In the genomic region with DNA sequence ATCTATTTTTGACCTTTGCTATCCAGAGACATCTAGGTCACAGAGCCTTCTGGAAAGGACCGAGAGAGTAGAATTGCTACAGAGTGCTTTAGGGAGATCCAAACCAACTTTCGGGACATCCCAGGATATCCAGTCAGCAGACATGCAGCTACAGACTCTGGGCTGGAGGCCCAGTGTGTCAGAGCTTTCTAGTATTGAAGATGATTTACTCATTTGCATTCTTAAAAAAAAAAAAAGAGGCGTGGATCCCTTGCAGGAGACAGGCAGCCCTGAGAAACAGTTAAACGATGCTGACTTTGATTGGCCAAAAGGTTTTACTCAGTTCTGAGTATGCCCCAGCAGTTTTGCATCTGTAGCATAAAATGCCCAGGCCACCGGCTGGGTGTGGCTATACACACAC, we compare ENCODE assay signal across 14 mouse cellular contexts. TPM values are rescaled to one million over a fixed set of nuclear protein-coding genes. Genes with fewer than 3 reads are reported as not detected.
DNase-seq lines count a peak whose midpoint lies in the region; ATAC-seq and TF ChIP-seq lines count a peak whose summit lies in the region.
"Had no signal": no experiment of that assay in that cellular context is flagged by ENCODE, and none has a peak within 500 bp of the region (broad histone marks: within the 10 kb centered on the region; RNA-seq: fewer than 3 reads in every experiment).

No protein-coding gene starts in this region.

- H3K9me3 ChIP-seq in kidney, embryonic 15.5 days (replicated peaks) = no peaks in the 10 kb centered on the region
- H3K9me3 ChIP-seq in intestine, postnatal 0 days (ENCODE audit: control insufficient read depth) = no peaks in the 10 kb centered on the region
- H3K9me3 ChIP-seq: limb, embryonic 12.5 days had no signal

- H3K4me2 ChIP-seq in kidney, embryonic 15.5 days = 0 out of 2 replicates have a peak overlapping the region, but pooled peaks have one; percentile 15
- no peak overlapping the region for H3K4me2 ChIP-seq in intestine, postnatal 0 days (replicated peaks; ENCODE audit: low read depth)
- H3K4me2 ChIP-seq: limb, embryonic 12.5 days had no signal

- no peak for ATAC-seq in kidney, embryonic 15.5 days (replicated peaks; ENCODE audit: low FRiP score)
- no peak for ATAC-seq in intestine, postnatal 0 days

- H3K4me1 ChIP-seq in kidney, embryonic 15.5 days = peaks cover 36% of the 10 kb centered on the region
- H3K4me1 ChIP-seq in intestine, postnatal 0 days (replicated peaks; ENCODE audit: control insufficient read depth, insufficient read depth, low read length) = 0 out of 2 replicates have a peak, but pooled peaks cover 4% of the 10 kb centered on the region

- no peak overlapping the region for H3K9ac ChIP-seq in kidney, embryonic 15.5 days
- H3K9ac ChIP-seq in intestine, postnatal 0 days (ENCODE audit: low read depth, low read length) = no peak overlapping the region
- H3K9ac ChIP-seq: limb, embryonic 12.5 days had no signal

- peak; percentile 45 to 53 for DNase-seq in adrenal gland, postnatal 36 days
- DNase-seq in adrenal gland, adult 8-10 months = no peak
- DNase-seq in kidney, adult 8-10 months = no peak
- peak; percentile 51 for DNase-seq in NIH3T3 (ENCODE audit: low read depth)
- DNase-seq in spleen, adult 12 weeks (ENCODE audit: low spot score) = no peak
- no peak for DNase-seq in thymus, adult 18-20 months
- DNase-seq: B cell, adult 2 months; cerebellum, adult 9-10 months; layer of hippocampus, postnatal 36 days; lung, adult 18-20 months had no signal

- H3K4me3 ChIP-seq in kidney, embryonic 15.5 days (replicated peaks) = no peak overlapping the region
- no peak overlapping the region for H3K4me3 ChIP-seq in intestine, postnatal 0 days (ENCODE audit: low read depth, low read length)
- H3K4me3 ChIP-seq: limb, embryonic 12.5 days had no signal

- peak overlapping the region; percentile 46 for H3K27ac ChIP-seq in kidney, embryonic 15.5 days
- 0 out of 2 replicates have a peak overlapping the region, but pooled peaks have one; percentile 7 for H3K27ac ChIP-seq in intestine, postnatal 0 days (ENCODE audit: low read depth, low read length)
- H3K27ac ChIP-seq: hindbrain, postnatal 0 days; limb, embryonic 12.5 days had no signal

- WGBS in kidney, embryonic 15.5 days = 55% methylated on average over 5 of the region's 5 CpGs
- WGBS in intestine, postnatal 0 days = 61% methylated on average over 5 of the region's 5 CpGs

- peaks cover 15% of the 10 kb centered on the region for H3K36me3 ChIP-seq in kidney, embryonic 15.5 days
- peaks cover 8% of the 10 kb centered on the region; the same call in 1 of the 2 replicates for H3K36me3 ChIP-seq in intestine, postnatal 0 days (ENCODE audit: control insufficient read depth, insufficient read depth)
- H3K36me3 ChIP-seq: limb, embryonic 12.5 days had no signal

- H3K27me3 ChIP-seq in kidney, embryonic 15.5 days = no peaks in the 10 kb centered on the region
- no peaks in the 10 kb centered on the region for H3K27me3 ChIP-seq in intestine, postnatal 0 days (replicated peaks; ENCODE audit: control insufficient read depth, insufficient read depth, low read length)
- H3K27me3 ChIP-seq: limb, embryonic 12.5 days had no signal

- no peak for TF ChIP-seq CTCF in intestine, postnatal 0 days (IDR thresholded peaks at IDR 0.05; ENCODE audit: low read depth)

RNA-seq across cellular contexts. Expression of a gene that starts 59.9 kb away (rescaled TPM):
- 100 to 1,000 TPM; 152 to 167 TPM for total RNA-seq in adrenal gland, postnatal 36 days (2021)
- 100 to 1,000 TPM; 152 to 256 (median 184) TPM for total RNA-seq in adrenal gland, adult 8-10 months (2022)
- 55.1 and 64.4 TPM in 2 replicates for polyA plus RNA-seq in kidney, embryonic 15.5 days (2015; fragmentation: Nextera tagmentation; extraction: Ambion mirVana)
- 10.2 and 11.1 TPM in 2 replicates for polyA plus RNA-seq in intestine, postnatal 0 days (2015; fragmentation: Nextera tagmentation; extraction: Ambion mirVana)

Comparison
In these comparisons a context has a peak if more than half of its experiments do, and no peak if none do; other contexts are left out.
1. DNase-seq: peak in adrenal gland, postnatal 36 days (2 of 2) and NIH3T3 (single experiment); none in adrenal gland, adult 8-10 months (single experiment), kidney, adult 8-10 months (0 of 2), spleen, adult 12 weeks (single experiment) and thymus, adult 18-20 months (0 of 2).